Mouse (Mus musculus): ENCODE measurements around the gene Arxes2. TPM values are rescaled to one million over a fixed set of nuclear protein-coding genes. Genes with fewer than 3 reads are reported as not detected.

The Arxes2 gene
- total and polyA plus RNA-seq, 3 experiments = not detected

DNA sequence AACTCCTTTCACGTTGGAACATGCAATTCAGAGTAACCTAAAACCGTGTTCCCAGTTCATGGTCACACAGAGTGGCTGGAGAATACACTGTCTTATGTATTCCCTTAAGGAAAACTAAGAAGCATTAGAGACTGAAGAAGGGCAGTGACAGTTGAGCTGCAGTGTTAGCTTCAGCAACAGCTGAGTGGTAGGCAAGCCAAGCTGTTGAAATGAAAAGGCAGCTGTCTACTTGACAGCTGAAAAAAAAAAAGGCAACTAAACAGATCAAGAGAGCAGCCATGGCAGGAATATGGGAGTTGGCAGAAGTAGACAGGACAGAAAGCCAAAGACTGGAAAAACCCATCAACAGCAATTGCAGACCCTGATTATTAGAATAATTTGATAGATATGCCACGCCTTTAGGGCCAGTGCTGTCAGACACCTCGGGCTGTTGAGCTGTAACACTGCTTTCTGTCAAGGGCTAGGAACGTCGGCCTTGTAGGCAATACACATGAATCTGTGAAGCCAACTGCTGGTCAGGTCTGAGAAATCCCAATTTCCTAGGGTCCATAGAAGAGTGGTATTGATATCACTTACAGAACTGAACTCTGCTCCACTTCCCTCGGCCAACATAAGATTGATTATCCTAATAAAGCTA, 34.9 kb upstream of the Arxes2 start:
- no peak for DNase-seq (ENCODE audit: low read depth, low spot score)
- Histone ChIP-seq H3K36me3 (ENCODE audit: control insufficient read depth in 1 of 2, insufficient read depth in 2 of 2, low read length in 2 of 2) (no peaks in the 10 kb centered on the region), H3K9ac (ENCODE audit: control insufficient read depth, low read depth, low read length, poor library complexity, severe bottlenecking) (no peak overlapping the region), H3K9me3 (replicated peaks; ENCODE audit: insufficient read depth, low read length) (no peaks in the 10 kb centered on the region), H3K4me1 (ENCODE audit: control insufficient read depth in 1 of 2, insufficient read depth in 2 of 2, low read length in 2 of 2) (no peaks in the 10 kb centered on the region), H3K79me2 (ENCODE audit: control insufficient read depth, insufficient read depth, low read length, poor library complexity) (no peaks in the 10 kb centered on the region), H3K27me3 (ENCODE audit: control insufficient read depth in 1 of 2, insufficient read depth in 2 of 2, low read length in 2 of 2) (peaks cover 3 to 4% of the 10 kb centered on the region in 2 experiments), H3K27ac (ENCODE audit: control insufficient read depth, low read depth, low read length) (no peak overlapping the region), H3K4me3 (ENCODE audit: control insufficient read depth in 1 of 2, insufficient read depth in 1 of 2, low read depth in 2 of 2, low read length in 2 of 2) (no peak overlapping the region)
- TF ChIP-seq TBP (IDR thresholded peaks at IDR 0.05; ENCODE audit: low read depth, low read length) = no peak
- no peak for TF ChIP-seq RAD21 (IDR thresholded peaks at IDR 0.05; ENCODE audit: low read depth, low read length)
- no peak for TF ChIP-seq ZC3H11A (IDR thresholded peaks at IDR 0.05; ENCODE audit: low read depth, low read length)
- no peak for TF ChIP-seq TCF12 (IDR thresholded peaks at IDR 0.05; ENCODE audit: low read depth, low read length)
- TF ChIP-seq MXI1 (IDR thresholded peaks at IDR 0.05; ENCODE audit: low read depth, low read length) = no peak
- no peak for TF ChIP-seq ELF1 (IDR thresholded peaks at IDR 0.05; ENCODE audit: low read depth, low read length)
- no peak for TF ChIP-seq KAT2A (conservative IDR thresholded peaks at IDR 0.05; ENCODE audit: low read depth, low read length)
- no peak for TF ChIP-seq SMC3 (IDR thresholded peaks at IDR 0.05; ENCODE audit: low read depth, low read length)

DNA sequence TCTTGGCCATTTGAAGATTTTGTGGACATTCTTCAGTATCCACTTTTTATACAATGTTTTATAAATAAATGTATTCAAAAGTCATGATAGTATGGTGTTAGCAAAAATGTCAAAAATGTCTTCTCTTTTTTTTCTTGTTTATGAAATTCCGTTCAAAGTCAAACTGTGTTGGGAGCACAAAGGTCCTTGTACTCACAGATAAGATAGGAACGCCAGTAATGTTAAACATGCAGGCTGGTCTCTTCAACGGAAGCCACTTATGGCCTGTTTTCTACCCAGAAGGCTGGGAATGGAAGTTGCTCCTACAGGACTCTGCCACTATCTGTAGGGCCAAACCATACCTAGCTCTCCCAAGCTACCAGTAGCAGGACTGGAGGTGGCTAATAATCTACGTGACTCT, 34.1 kb upstream of the Arxes2 start:
- TF ChIP-seq GATA1 (IDR thresholded peaks at IDR 0.05; ENCODE audit: low read depth, low read length) (no peak), POLR2AphosphoS5 (IDR thresholded peaks at IDR 0.05; ENCODE audit: borderline replicate concordance, low read depth, low read length) (no peak), CHD1 (IDR thresholded peaks at IDR 0.05; ENCODE audit: low read depth, low read length) (no peak), MYC (IDR thresholded peaks at IDR 0.05; ENCODE audit: low read depth, low read length) (no peak), ZC3H11A (IDR thresholded peaks at IDR 0.05; ENCODE audit: low read depth, low read length) (no peak), USF2 (IDR thresholded peaks at IDR 0.05; ENCODE audit: borderline replicate concordance in 1 of 2, insufficient read depth in 1 of 2, low read depth in 1 of 2, low read length in 2 of 2) (no peak), ZKSCAN1 (IDR thresholded peaks at IDR 0.05; ENCODE audit: low read depth, low read length) (no peak), MAX (IDR thresholded peaks at IDR 0.05; ENCODE audit: low read length) (no peak), RCOR1 (IDR thresholded peaks at IDR 0.05; ENCODE audit: low read depth, low read length) (no peak), MAFK (IDR thresholded peaks at IDR 0.05; ENCODE audit: borderline replicate concordance, low read depth, low read length) (no peak), UBTF (IDR thresholded peaks at IDR 0.05; ENCODE audit: borderline replicate concordance, insufficient read depth, low read depth, low read length) (no peak), CTCF (IDR thresholded peaks at IDR 0.05 in 2 of 3, conservative IDR thresholded peaks at IDR 0.05 in 1 of 3; ENCODE audit: control insufficient read depth in 1 of 3, insufficient read depth in 1 of 3, low read depth in 2 of 3, low read length in 3 of 3, poor library complexity in 1 of 3, severe bottlenecking in 1 of 3) (no peak), E2F4 (IDR thresholded peaks at IDR 0.05; ENCODE audit: borderline replicate concordance, low read depth, low read length) (no peak), SIN3A (IDR thresholded peaks at IDR 0.05; ENCODE audit: low read length) (no peak), MAZ (IDR thresholded peaks at IDR 0.05; ENCODE audit: low read depth, low read length) (no peak)
- peaks cover 3 to 4% of the 10 kb centered on the region in 2 experiments for H3K27me3 ChIP-seq (ENCODE audit: control insufficient read depth in 1 of 2, insufficient read depth in 2 of 2, low read length in 2 of 2)
- no peak overlapping the region for H3K27ac ChIP-seq (ENCODE audit: control insufficient read depth, low read depth, low read length)

More for the DNA sequence above, 34.1 kb upstream of the Arxes2 start:
- no peaks in the 10 kb centered on the region for H3K4me1 ChIP-seq (ENCODE audit: control insufficient read depth in 1 of 2, insufficient read depth in 2 of 2, low read length in 2 of 2)
- no peaks in the 10 kb centered on the region for H3K79me2 ChIP-seq (ENCODE audit: control insufficient read depth, insufficient read depth, low read length, poor library complexity)
- H3K4me3 ChIP-seq (ENCODE audit: control insufficient read depth in 1 of 2, insufficient read depth in 1 of 2, low read depth in 2 of 2, low read length in 2 of 2) = no peak overlapping the region
- H3K9me3 ChIP-seq (replicated peaks; ENCODE audit: insufficient read depth, low read length) = no peaks in the 10 kb centered on the region
- no peaks in the 10 kb centered on the region for H3K36me3 ChIP-seq (ENCODE audit: control insufficient read depth in 1 of 2, insufficient read depth in 2 of 2, low read length in 2 of 2)
- H3K9ac ChIP-seq (ENCODE audit: control insufficient read depth, low read depth, low read length, poor library complexity, severe bottlenecking) = no peak overlapping the region
- no peak for DNase-seq (ENCODE audit: low read depth, low spot score)

All from MEL (cell line).